Mouse (Mus musculus): ENCODE measurements around the gene Cpn1.

DNA sequence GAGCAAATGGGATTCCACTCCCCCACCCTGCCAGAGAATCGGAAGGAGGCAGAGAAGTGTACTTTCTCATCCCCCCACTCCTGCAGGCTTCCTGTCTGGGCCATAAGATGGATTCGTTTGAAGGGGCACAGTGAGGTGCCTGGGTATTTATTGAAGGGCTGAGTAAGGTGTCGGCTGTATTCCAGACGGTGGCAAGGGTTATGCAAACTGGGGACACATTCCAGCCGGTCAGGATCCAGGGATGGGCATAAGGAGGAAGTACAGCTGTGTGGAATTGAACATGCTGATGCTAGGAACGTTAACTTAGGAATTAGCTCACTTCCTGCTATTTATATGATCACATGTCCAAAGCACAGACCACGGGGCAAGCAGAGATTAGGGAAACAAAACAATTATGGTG is 56.0 kb downstream of the Cpn1 start:
- TF ChIP-seq CTCF (IDR thresholded peaks at IDR 0.05; ENCODE audit: borderline replicate concordance, control insufficient read depth, extremely low read depth, insufficient read depth, low read length, poor library complexity): no peak
- TF ChIP-seq POLR2A (IDR thresholded peaks at IDR 0.05; ENCODE audit: control insufficient read depth, extremely low read depth, insufficient read depth, low read length, poor library complexity): no peak
